Mouse (Mus musculus) kidney, adult 2 months (tissue): Measurements from ENCODE around the gene Dop1a. TPM values are rescaled to one million over a fixed set of nuclear protein-coding genes. Genes with fewer than 3 reads are reported as not detected.

ENCODE experiments used
- DNase-seq: peaks from one replicate; pipeline ENCODE4 v3.0.0; 2021
- H3K27ac ChIP-seq: fragments of 200-500 bp; 2 replicates; pipeline ENCODE4 v1.5.1; 2012; ENCODE audit warnings: low read depth, low read length, control low read depth, inconsistent platforms; ENCODE audit not compliant: insufficient read depth
- H3K27me3 ChIP-seq: fragments of 200-500 bp; replicated peaks from 2 replicates; pipeline ENCODE4 v1.6.1; 2012; ENCODE audit warnings: mild to moderate bottlenecking, moderate library complexity, low read length, inconsistent platforms; ENCODE audit not compliant: control insufficient read depth, insufficient read depth
- H3K36me3 ChIP-seq: fragments of 200-500 bp; 2 replicates; pipeline ENCODE4 v1.6.1; 2012; ENCODE audit warnings: mild to moderate bottlenecking, moderate library complexity, low read length, inconsistent platforms; ENCODE audit not compliant: control insufficient read depth, insufficient read depth
- H3K4me1 ChIP-seq: fragments of 200-500 bp; 2 replicates; pipeline ENCODE4 v1.6.1; 2011; ENCODE audit warnings: low read length; ENCODE audit not compliant: control insufficient read depth, insufficient read depth
- H3K4me3 ChIP-seq: fragments of 200-500 bp; 2 replicates; pipeline ENCODE4 v1.5.1; 2011; ENCODE audit warnings: mild to moderate bottlenecking, low read depth, low read length, control low read depth; ENCODE audit not compliant: insufficient read depth
- CTCF ChIP-seq: fragments of 200-500 bp; conservative IDR thresholded peaks from 2 replicates; pipeline ENCODE4 v1.5.1; 2011; ENCODE audit warnings: low read depth, mild to moderate bottlenecking, control low read depth, low read length, moderate library complexity, mixed read lengths; ENCODE audit not compliant: insufficient read depth, insufficient read length
- POLR2A ChIP-seq: fragments of 200-500 bp; IDR thresholded peaks from one replicate; pipeline ENCODE4 v1.6.1; 2011; ENCODE audit warnings: low read depth, low read length, control low read depth
- WGBS: fragments of 180-500 bp; shearing (Covaris S2); methylation state at CpG from one replicate; pipeline ENCODE4 v1.1.7; 2018; 5-methylcytosine and 5-hydroxymethylcytosine counted together
- polyA plus RNA-seq: library from polyadenylated mRNA; depleted of rRNA; stranded (reverse); fragments of >200 nt; gene quantifications from 2 replicates; pipeline ENCODE4 v1.2.3, GENCODE M21; 2012

The Dop1a gene
- polyA plus RNA-seq, 1 experiment = 9.0 TPM

DNA sequence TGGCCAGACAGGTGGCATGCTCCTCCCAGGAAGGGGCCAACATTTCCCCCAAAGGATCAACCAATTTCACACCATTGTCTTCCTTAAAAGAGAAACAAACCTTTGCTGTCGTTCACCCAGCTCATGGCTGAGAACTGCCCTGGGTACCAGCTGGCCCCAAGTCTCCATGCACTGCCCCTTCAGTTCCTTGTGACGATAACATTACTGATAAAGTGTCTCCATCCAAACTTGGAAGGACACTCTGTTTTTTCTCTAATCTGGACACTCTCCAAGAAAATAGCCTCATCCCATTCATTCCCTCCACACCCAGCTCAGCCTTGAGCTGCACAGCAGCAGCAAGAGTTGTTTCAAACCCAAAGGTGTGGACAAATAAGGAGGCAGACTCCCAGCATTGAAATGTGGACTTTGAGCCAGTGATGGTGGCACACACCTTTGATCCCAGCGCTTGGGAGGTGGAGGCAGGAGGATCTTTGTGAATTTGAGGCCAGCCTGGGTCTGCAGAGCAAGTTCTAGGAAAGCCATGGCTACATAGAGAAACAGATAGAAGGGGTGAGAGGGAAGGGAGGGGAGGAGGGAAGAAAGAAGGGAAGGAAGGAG, 102.5 kb downstream of the Dop1a start:
- Histone ChIP-seq H3K4me1 (peaks cover 15% of the 10 kb centered on the region; the same call in 1 of the 2 replicates), H3K27me3 (no peaks in the 10 kb centered on the region), H3K4me3 (no peak overlapping the region), H3K27ac (no peak overlapping the region), H3K36me3 (peaks cover 3% of the 10 kb centered on the region)
- TF ChIP-seq POLR2A = no peak
- TF ChIP-seq CTCF = no peak
- WGBS = 50% methylated on average over 3 of the region's 3 CpGs
- peak; percentile 80 for DNase-seq

DNA sequence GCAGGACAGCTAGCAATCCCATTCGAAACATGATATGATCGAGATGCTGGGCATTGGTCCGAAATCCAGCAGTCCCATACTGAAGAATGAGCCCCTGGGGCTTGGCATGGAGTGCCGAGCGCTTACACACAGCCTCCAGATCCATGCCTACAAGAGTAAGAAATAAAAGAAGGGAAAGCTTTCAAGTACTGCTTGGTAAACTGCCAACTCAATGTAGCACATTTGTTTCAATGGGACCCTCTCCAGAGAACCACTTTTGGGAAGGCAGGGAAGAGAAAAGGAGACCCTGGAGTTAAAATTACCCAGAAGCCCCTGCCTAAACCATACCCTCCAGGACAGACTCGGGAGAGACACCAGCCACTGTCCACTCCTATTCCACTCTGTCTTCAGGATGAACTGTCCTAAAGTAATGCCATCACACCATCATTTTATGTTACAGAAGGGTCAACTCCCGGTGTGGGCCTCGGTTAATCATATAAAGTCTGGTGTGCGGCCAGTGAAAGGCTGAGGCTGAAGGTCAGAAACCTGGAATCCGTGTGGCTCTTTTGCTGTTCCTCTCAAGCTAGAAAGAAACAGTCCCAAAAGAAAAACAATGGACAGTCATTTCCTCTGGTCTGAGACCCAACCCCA, 103.4 kb downstream of the Dop1a start:
- Histone ChIP-seq H3K36me3 (peaks cover 1% of the 10 kb centered on the region), H3K27me3 (no peaks in the 10 kb centered on the region), H3K4me1 (peaks cover 15% of the 10 kb centered on the region; the same call in 1 of the 2 replicates), H3K27ac (no peak overlapping the region), H3K4me3 (peak overlapping the region; percentile 36; the same call in 1 of the 2 replicates)
- no peak for TF ChIP-seq CTCF
- no peak for TF ChIP-seq POLR2A
- peak; percentile 72 for DNase-seq
- WGBS = 67% methylated on average over 10 of the region's 10 CpGs

DNA sequence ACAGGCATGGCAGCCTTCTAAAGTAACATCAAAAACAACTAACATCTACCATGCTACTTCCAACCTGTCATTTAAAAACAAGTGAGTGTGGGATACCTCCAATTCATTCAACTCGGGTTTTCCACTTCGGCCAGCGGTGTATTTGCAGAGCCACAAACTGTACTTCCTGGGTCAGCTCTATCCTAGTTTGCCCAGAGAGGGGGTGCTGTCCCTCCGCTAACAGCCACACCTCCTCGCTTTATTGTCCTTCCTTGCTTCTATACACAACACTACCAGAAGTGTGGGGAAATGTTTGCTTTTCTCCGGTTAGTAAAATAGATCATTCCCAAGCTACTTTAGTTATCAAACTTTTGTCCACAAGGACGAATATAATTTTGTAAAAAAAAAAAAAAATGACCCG, 104.0 kb downstream of the Dop1a start:
- DNase-seq = peak; percentile 14
- peaks cover 1% of the 10 kb centered on the region for H3K36me3 ChIP-seq
- peak overlapping the region; percentile 36 for H3K4me3 ChIP-seq
- no peak for TF ChIP-seq POLR2A
- TF ChIP-seq CTCF = no peak
- H3K4me1 ChIP-seq = peaks cover 15% of the 10 kb centered on the region; the same call in 1 of the 2 replicates
- H3K27ac ChIP-seq = no peak overlapping the region
- 4% methylated on average over 8 of the region's 8 CpGs for WGBS
- H3K27me3 ChIP-seq = no peaks in the 10 kb centered on the region

DNA sequence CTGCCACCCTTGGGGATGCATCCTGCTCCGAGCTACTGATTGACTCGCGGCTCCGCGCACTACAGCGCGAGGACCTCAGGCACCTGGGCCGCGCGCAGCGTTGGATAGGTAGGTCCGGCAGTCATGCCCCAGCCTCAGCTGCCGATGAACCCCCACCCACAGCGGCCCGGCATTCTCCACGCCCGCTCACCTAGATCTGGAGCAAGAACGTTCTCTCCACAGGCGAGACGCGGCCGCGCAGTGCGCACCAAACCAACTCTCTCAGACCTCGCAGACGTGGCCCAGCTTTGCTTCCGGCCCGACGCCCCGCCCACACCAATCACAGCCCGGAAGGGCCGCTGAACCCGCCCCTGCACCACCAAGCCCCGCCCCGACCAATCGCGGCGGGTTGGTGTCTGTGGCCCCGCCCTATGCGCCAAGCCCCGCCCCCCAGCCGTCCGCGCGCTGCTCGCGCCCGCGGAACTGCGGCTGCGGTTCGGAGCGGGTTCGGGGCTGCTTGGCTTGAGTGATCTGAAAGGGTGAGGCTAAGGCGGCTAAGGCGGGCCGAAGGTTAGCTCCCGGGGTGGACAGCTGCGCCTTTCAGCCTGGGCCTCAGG, 104.7 kb downstream of the Dop1a start, which contains the start of the genes Pgm3 and Rwdd2a:
Gene Pgm3 (minus strand): TSS at position 303 of the 596 bp plus-strand sequence.
Gene Rwdd2a (plus strand): TSS at position 452 of the 596 bp plus-strand sequence.
- H3K36me3 ChIP-seq = peaks cover 1% of the 10 kb centered on the region
- peak; percentile 98 for DNase-seq
- TF ChIP-seq CTCF = no peak
- TF ChIP-seq POLR2A = peak; percentile 85
- H3K4me3 ChIP-seq = peak within 1 kb of the TSS; percentile 66
- no peaks in the 10 kb centered on the region for H3K27me3 ChIP-seq
- 1% methylated on average over 58 of the region's 59 CpGs for WGBS
- H3K4me1 ChIP-seq = peaks cover 15% of the 10 kb centered on the region; the same call in 1 of the 2 replicates
- H3K27ac ChIP-seq = peak within 1 kb of the TSS; percentile 1; the same call in 1 of the 2 replicates

DNA sequence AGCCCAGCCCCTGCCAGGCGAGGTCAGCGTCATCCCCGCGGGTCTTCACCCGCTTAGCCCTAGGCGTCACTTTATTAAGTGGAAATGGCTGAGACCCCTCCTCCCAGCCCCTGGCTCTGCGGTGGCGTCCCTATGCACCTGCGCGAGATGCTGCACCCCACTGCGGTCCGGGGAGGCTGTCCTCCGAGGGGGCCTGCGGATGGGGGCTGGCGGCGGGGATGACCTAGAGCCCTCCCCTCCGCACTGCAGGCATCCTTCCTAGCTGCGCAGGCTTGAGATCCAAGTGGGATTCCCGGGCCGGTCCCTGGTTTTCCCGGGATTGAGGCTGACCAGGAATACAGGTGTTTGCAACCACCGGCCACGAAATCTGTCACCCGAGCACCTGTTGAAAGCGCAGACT, 105.2 kb downstream of the Dop1a start:
- H3K27ac ChIP-seq = no peak overlapping the region
- 2% methylated on average over 25 of the region's 25 CpGs for WGBS
- peak; percentile 23 for DNase-seq
- H3K36me3 ChIP-seq = peaks cover 1% of the 10 kb centered on the region
- TF ChIP-seq POLR2A (no peak), CTCF (no peak)
- H3K4me3 ChIP-seq = peak overlapping the region; percentile 64
- H3K4me1 ChIP-seq = peaks cover 15% of the 10 kb centered on the region; the same call in 1 of the 2 replicates
- H3K27me3 ChIP-seq = no peaks in the 10 kb centered on the region

DNA sequence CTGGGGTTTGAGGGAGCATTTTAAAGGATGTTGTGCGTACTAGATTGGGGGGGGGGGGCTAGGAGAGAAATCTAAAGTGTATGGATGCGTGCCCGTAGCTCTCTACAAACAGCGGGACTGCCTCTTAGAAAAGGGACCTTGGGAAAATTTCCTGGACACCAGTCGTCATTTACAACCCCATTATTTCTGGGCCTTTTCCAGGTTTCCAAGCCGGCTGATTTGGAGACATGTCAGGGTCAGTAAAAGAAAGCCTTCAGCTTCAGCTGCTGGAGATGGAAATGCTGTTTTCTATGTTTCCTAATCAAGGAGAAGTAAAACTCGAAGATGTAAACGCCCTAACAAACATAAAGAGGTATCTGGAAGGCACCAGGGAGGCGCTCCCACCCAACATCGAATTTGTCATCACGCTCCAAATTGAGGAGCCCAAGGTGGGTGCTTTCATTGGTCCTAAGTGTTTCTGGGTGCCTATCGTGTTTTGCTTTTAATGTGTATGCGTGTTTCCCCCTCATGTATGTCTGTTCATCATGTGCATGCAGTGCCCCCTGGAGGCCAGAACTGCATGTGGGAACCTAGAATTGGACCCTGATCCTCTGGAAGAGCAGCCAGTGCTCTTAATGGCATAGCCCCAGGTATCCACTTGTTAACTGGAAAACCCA, 105.8 kb downstream of the Dop1a start:
- Histone ChIP-seq H3K27ac (no peak overlapping the region), H3K27me3 (no peaks in the 10 kb centered on the region), H3K4me1 (peaks cover 15% of the 10 kb centered on the region; the same call in 1 of the 2 replicates), H3K4me3 (peak overlapping the region; percentile 64; the same call in 1 of the 2 replicates), H3K36me3 (peaks cover 1% of the 10 kb centered on the region)
- DNase-seq = peak; percentile 86
- TF ChIP-seq POLR2A (no peak), CTCF (peak; percentile 82)
- 14% methylated on average over 13 of the region's 13 CpGs for WGBS
